Mouse (Mus musculus) C2C12 (cell line): ENCODE results near the gene Fgd6.

ENCODE experiments used
- CTCF ChIP-seq: IDR thresholded peaks from one replicate; pipeline ENCODE4 v1.5.1; 2011; ENCODE audit not compliant: control insufficient read depth, insufficient read depth, insufficient read length
- MAX ChIP-seq: IDR thresholded peaks from one replicate; pipeline ENCODE4 v1.6.1; 2011; ENCODE audit warnings: mild to moderate bottlenecking, control low read depth

DNA sequence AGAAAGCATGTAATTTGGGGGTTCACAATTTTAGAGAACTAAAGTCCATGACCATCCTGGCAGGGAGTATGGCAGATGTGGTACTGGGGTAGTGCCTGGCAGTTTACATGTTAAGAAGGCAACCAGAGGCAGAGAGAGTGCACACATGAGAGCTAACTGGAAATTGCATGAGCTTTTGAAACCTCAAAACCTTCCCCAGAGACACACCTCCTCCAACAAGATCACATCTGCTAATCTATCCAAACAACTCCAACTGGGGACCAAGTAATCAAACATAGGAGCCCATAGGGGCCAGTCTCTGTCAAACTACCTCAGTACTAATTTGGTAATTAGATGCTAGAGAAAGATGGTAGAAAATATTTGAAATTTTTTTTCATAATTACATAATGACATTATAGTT, 118.0 kb downstream of the Fgd6 start:
- no peak for TF ChIP-seq CTCF
- TF ChIP-seq MAX = no peak
